Mouse (Mus musculus) c-Kit-positive CD71-positive TER-119-negative erythroid progenitor cells, embryonic 14.5 days (primary cell): ENCODE data around the gene Snx14.
A peak's percentile ranks its signal among the peaks of the same experiment; 100 is the strongest.
"Not testable (repeated sequence)": the region's sequence is repeated elsewhere in the genome, so short reads cannot be mapped to it uniquely, and the experiment has no call there.

ENCODE experiments used
- DNase-seq: peaks from one replicate; pipeline ENCODE4 v3.0.0-alpha.2; 2013; ENCODE audit warnings: low read depth

Gene Snx14

GRCm38 (mm10) chr9:88438555-88439237 lies at the start of gene Snx14:
Gene Snx14, minus strand, starts transcription at chr9:88438958.
- DNase-seq = peak; percentile 79

GRCm38 (mm10) chr9:88484531-88484930 lies 45.8 kb upstream of the Snx14 start:
- DNase-seq = no peak

- DNase-seq = peak; percentile 44
Measured at GRCm38 (mm10) chr9:88482829-88483396, 44.2 kb upstream of the Snx14 start.

GRCm38 (mm10) chr9:88482230-88482828 lies 43.6 kb upstream of the Snx14 start, which contains the start of gene Syncrip:
Gene Syncrip, minus strand, starts transcription at chr9:88482574.
- peak; percentile 83 for DNase-seq

- DNase-seq = no peak
Measured at GRCm38 (mm10) chr9:88481791-88482160, 43.0 kb upstream of the Snx14 start.

GRCm38 (mm10) chr9:88481061-88481790 lies 42.5 kb upstream of the Snx14 start:
- no peak for DNase-seq

GRCm38 (mm10) chr9:88480120-88480519 lies 41.4 kb upstream of the Snx14 start:
- DNase-seq = no peak

GRCm38 (mm10) chr9:88476138-88476537 lies 37.4 kb upstream of the Snx14 start:
- DNase-seq = no peak

GRCm38 (mm10) chr9:88461017-88461416 lies 22.3 kb upstream of the Snx14 start:
- DNase-seq = not testable (repeated sequence)

GRCm38 (mm10) chr9:88439991-88440390 lies 1.2 kb upstream of the Snx14 start:
- DNase-seq = no peak

- peak; percentile 46 for DNase-seq
Measured at GRCm38 (mm10) chr9:88439238-88439600, 461 bp upstream of the Snx14 start.

- no peak for DNase-seq
Measured at GRCm38 (mm10) chr9:88438237-88438554, 562 bp downstream of the Snx14 start.

GRCm38 (mm10) chr9:88437342-88438236 lies 1.2 kb downstream of the Snx14 start:
- no peak for DNase-seq

- no peak for DNase-seq
Measured at GRCm38 (mm10) chr9:88424356-88424755, 14.4 kb downstream of the Snx14 start.

GRCm38 (mm10) chr9:88422428-88422827 lies 16.3 kb downstream of the Snx14 start:
- no peak for DNase-seq

GRCm38 (mm10) chr9:88416752-88417151 lies 22.0 kb downstream of the Snx14 start:
- DNase-seq = no peak

- no peak for DNase-seq
Measured at GRCm38 (mm10) chr9:88409978-88410377, 28.8 kb downstream of the Snx14 start.

GRCm38 (mm10) chr9:88404515-88404914 lies 34.2 kb downstream of the Snx14 start:
- peak; percentile 19 for DNase-seq

- peak; percentile 62 for DNase-seq
Measured at GRCm38 (mm10) chr9:88404088-88404487, 34.7 kb downstream of the Snx14 start.

GRCm38 (mm10) chr9:88398461-88398860 lies 40.3 kb downstream of the Snx14 start:
- peak; percentile 16 for DNase-seq

- DNase-seq = no peak
Measured at GRCm38 (mm10) chr9:88394852-88395251, 43.9 kb downstream of the Snx14 start.

- DNase-seq = no peak
Measured at GRCm38 (mm10) chr9:88388826-88389225, 49.9 kb downstream of the Snx14 start.
